Mouse (Mus musculus) G1E-ER4 (cell line): ENCODE measurements around the gene Tenm4. TPM values are rescaled to one million over a fixed set of nuclear protein-coding genes. Genes with fewer than 3 reads are reported as not detected.

Experiments
- GATA1 ChIP-seq: IDR thresholded peaks from one replicate; pipeline ENCODE4 v1.8.0; 2012; ENCODE audit warnings: low read length, inconsistent platforms
- polyA plus RNA-seq: library from polyadenylated mRNA; stranded (reverse); fragments of >175 nt; gene quantifications from 2 replicates; pipeline ENCODE4 v1.2.3, GENCODE M21; 2012

Gene Tenm4
- polyA plus RNA-seq, 1 experiment = not detected

- no peak for TF ChIP-seq GATA1
These were observed 276.9 kb downstream of the Tenm4 start for GRCm38 (mm10) chr7:96447806-96448397.

GRCm38 (mm10) chr7:96455957-96456356 lies 284.9 kb downstream of the Tenm4 start:
- TF ChIP-seq GATA1 = no peak

- TF ChIP-seq GATA1 = no peak
These were observed 285.6 kb downstream of the Tenm4 start for GRCm38 (mm10) chr7:96456618-96457017.

- TF ChIP-seq GATA1 = no peak
These were observed 286.8 kb downstream of the Tenm4 start for GRCm38 (mm10) chr7:96457891-96458290.

GRCm38 (mm10) chr7:96458992-96459391 lies 287.9 kb downstream of the Tenm4 start:
- no peak for TF ChIP-seq GATA1

- no peak for TF ChIP-seq GATA1
These were observed 295.7 kb downstream of the Tenm4 start for GRCm38 (mm10) chr7:96466761-96467160.

- TF ChIP-seq GATA1 = no peak
These were observed 299.8 kb downstream of the Tenm4 start for GRCm38 (mm10) chr7:96470821-96471220.

- no peak for TF ChIP-seq GATA1
These were observed 303.6 kb downstream of the Tenm4 start for GRCm38 (mm10) chr7:96474560-96475089.

GRCm38 (mm10) chr7:96476987-96477613 lies 306.1 kb downstream of the Tenm4 start:
- no peak for TF ChIP-seq GATA1

- TF ChIP-seq GATA1 = no peak
These were observed 308.1 kb downstream of the Tenm4 start for GRCm38 (mm10) chr7:96479139-96479538.

- no peak for TF ChIP-seq GATA1
These were observed 309.4 kb downstream of the Tenm4 start for GRCm38 (mm10) chr7:96480351-96480983.

GRCm38 (mm10) chr7:96482953-96483352 lies 311.9 kb downstream of the Tenm4 start:
- no peak for TF ChIP-seq GATA1

GRCm38 (mm10) chr7:96484006-96484581 lies 313.0 kb downstream of the Tenm4 start:
- no peak for TF ChIP-seq GATA1

GRCm38 (mm10) chr7:96489348-96490076 lies 318.5 kb downstream of the Tenm4 start:
- TF ChIP-seq GATA1 = no peak

- no peak for TF ChIP-seq GATA1
These were observed 320.9 kb downstream of the Tenm4 start for GRCm38 (mm10) chr7:96491896-96492295.

GRCm38 (mm10) chr7:96492696-96493095 lies 321.6 kb downstream of the Tenm4 start:
- TF ChIP-seq GATA1 = no peak
